Mouse (Mus musculus) cortical plate, adult 2 months (tissue): Measurements from ENCODE around the gene Srr.

Experiments used
- CTCF ChIP-seq: fragments of 200-500 bp; IDR thresholded peaks from 2 replicates; pipeline ENCODE4 v1.5.1; 2011; ENCODE audit warnings: mild to moderate bottlenecking, control low read depth, low read length; ENCODE audit not compliant: insufficient read depth; ENCODE audit errors: extremely low read depth
- POLR2A ChIP-seq: fragments of 200-500 bp; IDR thresholded peaks from 2 replicates; pipeline ENCODE4 v1.6.1; 2011; ENCODE audit warnings: mild to moderate bottlenecking, low read length, control low read depth; ENCODE audit not compliant: insufficient read depth; ENCODE audit errors: extremely low read depth

DNA sequence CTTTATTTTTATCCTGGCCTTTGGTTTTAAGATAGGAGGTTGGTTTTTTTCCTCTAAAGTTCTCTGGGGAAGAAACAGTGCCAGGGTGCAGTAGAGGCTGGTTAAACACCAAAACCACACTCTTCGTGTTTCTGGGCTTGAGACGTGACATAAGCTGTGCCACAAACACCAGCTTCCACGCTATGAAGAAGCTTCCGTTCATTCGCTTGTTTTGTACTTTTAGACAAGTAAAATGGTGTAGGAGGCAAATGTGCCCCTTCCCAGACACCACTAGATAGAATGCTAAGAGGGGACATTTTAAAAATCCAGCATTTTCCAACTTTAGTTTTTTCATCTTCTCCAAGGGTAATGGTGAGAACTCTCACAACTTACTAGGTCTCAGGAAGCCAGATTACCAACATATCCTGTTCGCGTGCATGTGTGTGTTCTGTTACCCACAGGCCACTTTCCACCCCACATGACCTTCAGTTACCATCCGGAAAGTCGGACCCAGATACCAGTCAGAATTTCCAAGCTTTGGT, 34.3 kb upstream of the Srr start:
- TF ChIP-seq CTCF (no peak), POLR2A (no peak)
